Mouse (Mus musculus): Measurements from ENCODE around the gene Psmb1.
"Not testable (repeated sequence)": the region's sequence is repeated elsewhere in the genome, so short reads cannot be mapped to it uniquely, and the experiment has no call there.

Psmb1 gene

DNA sequence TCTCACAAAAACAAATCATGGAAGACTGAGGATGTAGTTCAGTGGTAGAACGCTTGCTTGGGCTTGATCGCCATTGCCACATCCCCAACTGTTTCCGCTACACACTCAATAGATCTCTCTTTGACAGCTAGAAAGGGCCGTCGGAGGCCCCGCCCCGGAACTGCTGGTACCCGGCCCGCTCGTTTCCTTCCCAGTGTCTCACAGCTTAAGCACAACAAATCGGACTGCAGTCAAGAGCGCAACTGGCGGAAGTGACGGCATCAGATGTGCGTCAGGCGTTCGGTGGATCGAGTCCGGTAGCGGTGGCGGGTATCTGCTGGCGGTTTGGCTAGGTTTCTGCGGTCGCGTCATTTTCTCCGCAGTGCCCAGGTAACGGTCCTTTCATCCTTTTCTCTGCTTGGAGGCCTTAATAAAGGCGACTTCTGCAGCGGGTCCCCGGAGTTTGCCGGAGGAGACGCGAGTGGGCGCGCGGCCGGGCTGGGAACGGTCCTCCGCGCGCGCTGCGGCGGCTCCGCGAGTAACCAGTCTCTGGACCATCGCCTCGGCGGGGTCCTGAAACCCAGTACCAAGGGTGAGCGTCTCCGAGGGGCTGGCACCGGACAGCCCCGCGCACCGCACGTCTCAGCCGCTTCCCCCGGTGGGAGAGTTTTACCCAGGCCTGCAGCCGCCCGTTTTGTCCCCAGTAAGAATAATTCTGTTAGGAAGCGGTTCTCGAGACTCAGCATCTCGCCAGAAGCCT lies at the start of gene Psmb1, which contains the start of gene Tbp:
Psmb1 (minus strand) TSS at position 96 of the 739 bp plus-strand sequence.
Tbp (plus strand) TSS at position 233 of the 739 bp plus-strand sequence.
- DNase-seq (ENCODE audit: low spot score in 2 of 2): peak; percentile 97 to 99

DNA sequence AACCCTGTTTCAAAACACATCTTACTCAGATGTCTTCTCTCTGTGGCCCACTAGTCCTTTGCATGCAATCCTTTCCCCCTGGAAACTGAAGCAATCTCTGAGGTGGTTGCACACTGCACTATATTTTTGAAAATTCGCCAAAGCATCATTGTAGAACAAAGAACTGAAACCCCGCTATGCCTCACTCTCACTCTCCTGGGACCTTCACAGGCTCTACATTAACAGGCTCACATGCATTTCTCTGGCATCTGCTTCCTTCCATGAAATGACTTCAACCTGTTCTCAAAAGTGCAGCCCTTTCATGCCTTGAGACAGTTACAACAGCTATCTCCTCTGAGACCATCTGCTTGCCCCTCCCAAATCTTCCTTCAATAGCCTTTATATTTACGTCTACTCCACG lies 46.9 kb upstream of the Psmb1 start:
- DNase-seq (ENCODE audit: low spot score in 2 of 2): no peak

DNA sequence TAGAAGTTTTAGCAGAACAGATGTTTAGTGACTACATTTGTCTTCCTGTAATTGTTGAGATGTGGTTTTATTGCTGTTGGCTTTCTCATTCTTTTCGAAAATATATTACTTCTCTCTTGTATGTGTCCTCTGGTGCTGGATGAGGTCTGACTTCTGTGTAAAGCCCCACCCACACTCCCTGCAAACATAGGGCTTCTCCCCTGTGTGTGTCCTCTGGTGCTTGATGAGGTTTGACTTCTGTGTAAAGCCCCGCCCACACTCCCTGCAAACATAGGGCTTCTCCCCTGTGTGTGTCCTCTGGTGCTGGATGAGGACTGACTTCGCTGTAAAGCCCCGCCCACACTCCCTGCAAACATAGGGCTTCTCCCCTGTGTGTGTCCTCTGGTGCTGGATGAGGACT lies 44.3 kb upstream of the Psmb1 start:
- DNase-seq (ENCODE audit: low spot score in 2 of 2): not testable (repeated sequence)

DNA sequence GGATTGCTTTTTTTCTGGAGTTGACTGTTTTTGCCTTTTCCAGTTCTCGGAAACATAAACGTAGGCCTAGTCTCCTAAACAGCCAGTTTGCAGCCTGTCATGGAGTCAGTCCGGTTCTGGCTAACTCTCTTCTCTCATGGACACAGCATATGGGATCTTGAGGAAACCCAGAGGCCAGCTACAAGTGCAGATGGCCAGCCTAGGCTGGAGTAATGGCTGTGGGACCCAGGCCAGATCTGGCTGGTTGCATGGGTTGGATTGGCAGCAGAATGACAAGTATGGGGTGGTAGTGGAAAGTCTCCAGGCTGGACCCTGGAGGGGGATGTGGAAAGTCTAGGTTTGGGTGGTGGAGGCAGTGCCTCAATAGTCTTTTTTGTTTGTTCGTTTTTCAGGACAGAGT lies 40.8 kb upstream of the Psmb1 start:
- DNase-seq (ENCODE audit: low spot score in 2 of 2): no peak

DNA sequence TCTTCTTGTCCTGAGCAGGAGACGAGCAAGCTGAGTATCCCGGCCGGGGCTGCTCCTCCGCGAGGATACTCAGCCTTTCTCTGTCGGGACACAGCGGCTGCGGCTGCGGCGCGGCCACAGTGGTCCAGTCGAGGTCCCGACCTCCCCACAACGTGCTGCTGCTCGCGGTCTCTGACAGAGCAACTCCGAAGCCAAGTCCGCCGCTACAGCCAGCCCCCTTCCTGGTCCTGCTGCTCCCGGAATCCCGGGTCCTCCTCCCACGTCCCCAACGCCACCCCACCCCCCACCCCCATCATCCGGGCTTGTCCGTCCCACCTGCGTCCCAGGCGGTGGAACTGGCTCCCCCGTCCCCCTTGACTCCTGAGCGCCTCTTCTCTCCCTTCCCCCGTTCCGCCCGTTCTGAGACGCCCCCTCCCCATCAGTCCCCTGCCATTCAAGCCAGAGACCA lies 36.9 kb upstream of the Psmb1 start:
- DNase-seq (ENCODE audit: low spot score in 2 of 2): no peak

DNA sequence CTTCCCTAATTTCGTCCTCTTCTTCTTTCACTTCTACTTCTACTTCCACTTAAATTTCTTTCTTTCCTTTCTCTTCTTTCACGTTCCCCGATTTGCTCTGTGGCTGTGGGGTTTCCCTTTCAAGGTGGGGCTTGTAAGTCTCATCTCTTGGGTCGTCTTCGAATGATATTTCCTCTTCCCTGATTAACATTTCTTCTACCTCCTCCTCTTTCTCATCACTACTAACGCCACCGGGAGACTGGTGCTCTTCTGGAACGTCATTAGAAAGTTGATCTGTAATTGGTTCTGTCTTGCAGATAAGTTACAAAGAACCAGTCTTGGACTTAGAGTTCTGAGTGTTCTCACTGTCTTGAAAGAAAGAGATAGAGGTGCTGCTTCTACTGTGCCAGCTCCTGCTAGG lies 36.4 kb upstream of the Psmb1 start:
- DNase-seq (ENCODE audit: low spot score in 2 of 2): no peak

DNA sequence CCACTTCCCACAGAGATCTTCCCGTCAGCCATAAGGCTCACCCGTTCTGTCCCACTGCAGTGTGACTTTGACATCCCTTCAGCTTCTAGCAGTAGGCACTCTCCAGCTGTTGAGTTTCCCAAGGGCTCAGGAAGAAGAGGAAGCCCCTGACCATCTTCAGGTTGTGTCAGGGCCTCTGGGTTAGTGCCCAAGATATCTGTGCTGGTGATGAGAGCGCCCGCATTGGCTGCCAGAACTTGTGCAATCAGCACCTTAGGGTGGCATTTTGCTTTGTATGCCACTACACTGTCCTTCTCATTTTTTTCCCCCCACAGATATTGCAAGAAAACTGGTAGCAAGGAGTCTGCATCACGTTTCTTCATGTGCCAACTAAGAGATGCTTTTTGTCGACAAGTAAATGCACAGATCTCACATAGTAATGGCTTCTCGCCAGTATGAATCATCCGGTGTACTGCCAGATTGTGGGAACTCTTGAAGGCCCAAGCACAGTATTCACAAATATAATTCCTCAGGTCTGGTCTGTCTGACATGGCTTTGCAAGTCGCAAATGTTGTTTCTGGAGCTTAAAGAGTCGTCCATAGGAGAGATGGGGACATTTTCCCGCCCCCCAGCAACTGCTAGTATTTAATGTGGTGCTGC lies 35.7 kb upstream of the Psmb1 start:
- peak; percentile 50 to 78 for DNase-seq (ENCODE audit: low spot score in 2 of 2)

DNA sequence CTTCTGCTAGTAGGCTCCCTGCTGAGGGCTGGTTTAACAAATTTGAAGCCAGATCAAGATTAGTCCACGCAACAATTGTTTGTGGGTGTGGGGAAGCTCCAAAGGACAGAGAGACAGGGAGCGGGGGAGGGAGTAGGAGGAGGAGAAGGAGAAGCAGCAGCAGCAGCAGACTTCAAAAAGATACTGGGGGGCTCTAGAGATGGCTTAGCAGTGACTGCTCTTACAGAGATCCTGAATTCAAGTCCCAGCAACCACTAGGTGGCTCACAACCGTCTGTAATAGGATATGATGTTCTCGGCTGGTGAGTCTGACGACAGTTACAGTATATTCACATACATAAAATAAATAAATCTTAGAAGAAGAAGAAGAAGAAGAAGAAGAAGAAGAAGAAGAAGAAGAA lies 30.6 kb upstream of the Psmb1 start:
- DNase-seq (ENCODE audit: low spot score in 2 of 2): peak in 1 of 2 experiments; percentile 62

DNA sequence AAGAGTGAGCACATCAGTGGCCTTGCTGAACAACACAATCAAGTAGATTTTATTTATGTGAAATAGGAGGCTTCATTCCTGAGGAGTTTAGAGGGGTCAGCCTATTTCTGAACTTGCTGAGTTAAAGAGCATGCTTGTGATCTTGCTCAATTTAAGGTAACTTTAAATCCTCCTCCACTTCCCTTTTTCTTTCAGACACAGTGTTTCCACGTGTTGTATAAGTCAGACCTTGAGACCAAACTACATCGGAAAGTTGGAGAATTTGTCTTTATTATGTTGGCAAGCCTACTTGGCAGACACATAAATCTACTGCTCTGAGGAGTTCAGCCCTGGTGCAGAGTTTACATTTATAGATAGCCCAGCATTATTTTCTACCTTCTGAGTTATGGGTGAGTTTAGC lies 29.3 kb upstream of the Psmb1 start:
- DNase-seq (ENCODE audit: low spot score in 2 of 2): no peak

DNA sequence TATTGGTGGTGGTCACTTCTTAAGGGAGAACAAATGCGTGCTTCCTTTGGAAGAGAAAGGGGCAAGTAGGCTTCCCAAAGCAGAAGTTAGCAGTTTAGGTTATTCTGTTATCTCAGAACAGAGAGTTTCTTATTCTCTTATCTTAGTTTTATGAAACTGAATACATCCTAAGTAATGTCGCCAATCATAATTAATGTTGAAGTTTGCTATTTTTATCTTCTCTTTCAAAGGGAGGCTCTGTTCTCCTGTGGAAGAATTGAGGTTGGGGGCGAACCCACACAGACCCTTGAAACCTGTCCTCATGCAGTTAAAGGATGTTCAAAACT lies 28.2 kb upstream of the Psmb1 start:
- DNase-seq (ENCODE audit: low spot score in 2 of 2): no peak

DNA sequence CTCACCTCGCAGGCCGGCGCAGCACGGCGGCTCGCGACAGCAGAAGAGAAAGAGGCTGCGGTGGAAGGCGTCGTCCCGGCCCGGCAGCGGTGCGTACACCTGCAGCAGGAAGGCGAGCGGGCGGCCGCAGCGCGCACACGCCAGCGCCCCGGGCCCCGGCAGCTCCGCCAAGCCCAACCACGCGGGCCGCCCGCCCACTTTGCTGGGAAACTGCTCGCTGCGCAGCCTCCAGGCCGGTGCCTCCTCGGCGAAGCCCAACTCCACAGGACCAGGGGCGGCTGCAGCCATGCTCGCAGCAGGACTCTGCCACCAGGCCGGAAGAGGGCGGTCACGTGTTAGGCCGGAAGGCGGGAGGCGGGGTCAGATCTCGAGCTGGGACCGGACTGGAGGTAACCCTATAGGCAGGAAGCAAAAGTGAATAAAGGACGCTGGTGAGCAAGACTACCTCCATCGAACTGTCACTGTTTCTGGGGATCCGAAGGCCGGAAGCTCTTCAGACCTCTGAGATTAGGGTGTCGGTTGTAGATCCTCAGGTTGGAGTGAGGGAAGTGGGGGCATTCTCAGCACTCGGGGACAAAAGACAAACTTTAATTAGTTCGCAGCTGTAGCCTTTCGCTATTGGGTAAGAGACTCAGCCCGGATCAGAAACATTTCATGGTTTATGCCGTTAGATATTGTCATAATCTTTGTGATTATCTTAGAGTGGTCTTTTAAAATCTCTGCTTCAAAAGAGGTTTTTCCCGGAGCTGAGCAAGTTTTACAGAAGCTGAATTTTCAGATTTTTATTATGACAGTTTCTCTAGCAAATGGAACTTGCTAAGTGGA lies 27.6 kb upstream of the Psmb1 start, which contains the start of gene Pdcd2:
Pdcd2 (minus strand) TSS at position 316 of the 825 bp plus-strand sequence.
- DNase-seq (ENCODE audit: low spot score in 2 of 2): peak; percentile 90 to 94

DNA sequence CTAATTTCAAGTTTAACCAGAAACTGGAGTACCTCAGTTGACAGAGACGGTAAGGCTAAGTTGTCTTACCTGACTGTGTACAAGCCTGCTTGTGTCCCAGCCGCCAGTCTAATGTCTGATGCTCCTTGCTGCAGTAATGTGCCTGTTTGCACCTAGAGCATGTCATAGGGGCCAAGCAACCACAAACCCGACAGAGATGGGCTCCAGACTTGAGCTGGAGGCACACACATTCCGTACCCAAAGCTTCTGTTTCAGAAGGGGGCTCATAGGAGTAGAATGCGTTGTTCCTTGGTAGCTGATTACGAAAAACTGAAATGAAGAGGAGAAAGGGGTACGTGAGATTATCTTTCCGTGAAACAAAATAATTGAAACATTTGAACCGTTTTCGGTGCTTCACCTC lies 26.8 kb upstream of the Psmb1 start:
- DNase-seq (ENCODE audit: low spot score in 2 of 2): no peak

DNA sequence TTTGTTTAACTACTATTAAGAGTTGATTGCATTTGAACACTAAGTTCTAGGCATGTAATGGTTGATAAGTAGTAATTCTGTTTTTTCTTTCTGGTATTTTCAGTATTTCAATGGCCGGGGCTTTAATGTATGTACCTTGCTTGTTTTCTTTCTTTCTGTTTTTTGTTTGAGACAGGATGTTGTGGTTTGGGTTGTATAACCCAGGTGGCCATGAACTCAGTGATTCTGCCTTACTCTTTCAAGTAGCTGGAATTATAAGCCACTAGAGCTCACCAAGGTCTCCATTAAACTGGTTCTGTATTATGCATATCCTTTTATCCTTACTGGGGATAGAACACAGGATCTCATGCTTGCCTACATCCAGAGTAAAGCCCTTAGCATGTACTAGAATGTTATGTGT lies 19.2 kb upstream of the Psmb1 start:
- DNase-seq (ENCODE audit: low spot score in 2 of 2): no peak

DNA sequence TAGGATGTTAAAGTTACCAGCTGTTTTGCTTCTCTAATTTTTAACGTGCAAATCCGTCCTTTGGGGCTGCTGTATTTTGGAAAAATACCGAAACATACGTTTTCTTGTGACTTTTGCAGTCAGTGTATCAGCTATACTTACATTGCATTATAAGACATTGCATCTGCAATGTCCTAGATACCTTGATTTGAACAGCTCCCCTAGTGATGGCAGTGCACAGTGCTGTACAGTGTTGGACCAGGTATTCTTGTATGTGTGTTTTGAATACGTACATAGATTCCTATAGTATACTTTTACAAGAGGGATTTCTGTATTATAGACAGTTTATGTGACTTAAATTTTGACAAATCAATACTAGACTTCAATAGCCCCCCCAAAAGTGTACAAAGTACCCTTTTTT lies 18.6 kb upstream of the Psmb1 start:
- no peak for DNase-seq (ENCODE audit: low spot score in 2 of 2)

DNA sequence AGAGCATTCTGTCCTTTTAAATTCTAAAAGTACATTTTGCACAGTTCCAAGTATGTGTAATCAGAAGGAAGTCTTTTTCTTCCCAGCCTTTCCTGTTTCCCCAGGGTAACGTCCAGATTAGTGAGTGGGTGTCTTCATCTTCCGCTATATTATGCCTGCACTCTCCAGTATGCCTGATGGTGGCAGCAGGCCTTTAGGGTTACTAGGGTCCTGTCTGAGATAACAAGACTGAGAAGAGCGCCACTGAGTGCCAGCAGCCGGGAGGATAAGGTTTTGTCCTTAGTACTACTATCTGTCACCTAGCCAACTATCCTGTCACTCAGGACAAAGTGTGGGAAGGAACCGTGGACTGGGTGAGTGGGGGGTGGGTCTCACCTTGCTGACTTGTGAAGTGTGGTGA lies 18.2 kb upstream of the Psmb1 start:
- no peak for DNase-seq (ENCODE audit: low spot score in 2 of 2)

DNA sequence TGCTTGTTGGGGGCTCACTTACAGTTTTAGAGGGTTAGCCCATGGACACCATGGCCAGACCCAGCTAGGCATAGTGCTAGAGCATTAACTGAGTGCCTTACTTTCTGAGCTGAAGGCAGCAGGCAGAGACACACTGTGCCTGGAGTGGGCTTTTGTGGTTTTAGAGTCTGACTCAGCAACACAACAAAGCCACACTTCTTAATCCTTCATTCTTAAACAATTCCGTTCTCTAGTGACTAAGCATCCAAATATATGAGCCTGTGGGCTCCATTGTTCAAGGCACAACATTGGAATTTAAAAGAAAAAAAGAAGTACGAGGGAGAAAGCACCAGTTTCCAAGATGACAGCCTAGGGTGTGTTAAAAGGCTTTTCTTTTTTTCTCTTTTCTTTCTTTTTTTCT lies 11.1 kb upstream of the Psmb1 start:
- DNase-seq (ENCODE audit: low spot score in 2 of 2): no peak

DNA sequence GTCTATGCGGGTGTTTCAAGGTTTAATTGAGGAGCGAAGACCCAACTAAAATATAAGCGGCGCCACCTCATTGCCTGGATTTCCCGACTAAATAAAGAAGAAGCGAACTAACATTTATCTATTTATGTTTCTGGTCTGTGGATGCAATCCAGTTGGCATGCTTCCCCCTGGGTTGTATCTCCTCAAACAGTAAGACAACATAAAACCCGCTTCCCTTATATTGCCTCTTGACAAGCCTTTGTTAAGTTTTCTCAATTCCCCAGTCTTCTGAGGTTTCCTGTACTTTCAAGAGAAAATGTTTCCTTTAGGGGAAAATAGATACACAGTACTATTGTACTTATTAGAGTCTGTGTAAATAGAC lies 818 bp downstream of the Psmb1 start:
- peak in 1 of 2 experiments; percentile 4 for DNase-seq (ENCODE audit: low spot score in 2 of 2)

DNA sequence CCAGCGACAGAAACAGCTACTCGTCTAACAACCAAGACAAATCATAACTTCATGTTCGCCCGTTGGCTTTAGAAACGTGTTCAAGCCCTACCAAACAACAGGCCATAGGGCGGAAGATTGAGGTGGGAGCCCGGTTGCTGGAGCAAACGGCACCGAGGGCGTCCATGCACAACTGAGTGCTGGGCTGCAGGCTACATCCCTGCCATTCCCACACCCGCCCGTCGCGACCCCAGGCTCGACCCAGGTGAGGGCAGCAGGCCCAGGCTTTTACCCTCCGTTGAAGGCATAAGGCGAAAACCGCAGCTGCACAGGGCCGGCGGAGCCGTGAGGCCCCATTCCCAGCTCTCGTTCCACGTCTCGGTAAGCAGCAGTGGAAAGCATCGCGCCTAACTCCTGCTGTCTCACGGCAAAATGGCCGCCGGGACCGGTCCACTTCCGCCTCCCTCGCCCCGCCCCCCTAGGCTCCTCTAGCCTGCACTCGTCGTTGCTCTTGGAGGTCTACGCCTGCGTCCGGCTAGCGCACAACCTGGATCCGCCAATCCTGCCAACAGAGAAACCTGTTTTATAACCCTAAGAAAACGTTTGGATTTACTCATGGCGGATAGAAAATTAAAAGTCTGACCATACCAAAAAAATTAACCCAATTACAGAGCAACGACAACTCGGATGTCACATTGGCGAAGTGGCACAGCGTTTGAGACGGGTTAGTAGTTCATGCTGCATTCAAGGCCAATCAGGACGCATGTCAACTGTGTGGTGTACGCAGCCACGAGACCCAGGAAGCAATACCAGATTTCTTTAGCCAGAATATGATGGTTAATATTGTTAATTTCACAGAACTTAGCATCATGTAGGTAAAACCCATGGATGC lies 1.4 kb downstream of the Psmb1 start:
- peak; percentile 95 for DNase-seq (ENCODE audit: low spot score in 2 of 2)

DNA sequence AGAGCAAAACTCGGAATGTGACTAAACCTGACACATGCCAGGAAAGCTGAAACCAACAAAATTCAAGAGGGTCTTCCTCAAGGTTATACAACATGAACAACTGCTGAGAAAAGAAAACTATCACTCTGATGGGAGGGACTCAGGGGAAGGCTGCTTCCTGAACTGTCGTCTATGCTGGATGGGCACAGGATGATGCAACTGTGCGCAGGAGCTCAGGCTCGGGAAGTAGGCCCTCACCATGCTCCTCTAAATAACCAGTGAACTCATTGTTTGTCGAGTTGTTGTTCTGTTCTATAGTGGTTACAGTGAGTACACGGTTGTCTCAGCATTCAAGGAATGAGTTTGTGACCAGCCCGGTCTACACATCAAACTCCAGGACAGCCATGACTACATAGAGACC lies 9.0 kb downstream of the Psmb1 start:
- no peak for DNase-seq (ENCODE audit: low spot score in 2 of 2)

DNA sequence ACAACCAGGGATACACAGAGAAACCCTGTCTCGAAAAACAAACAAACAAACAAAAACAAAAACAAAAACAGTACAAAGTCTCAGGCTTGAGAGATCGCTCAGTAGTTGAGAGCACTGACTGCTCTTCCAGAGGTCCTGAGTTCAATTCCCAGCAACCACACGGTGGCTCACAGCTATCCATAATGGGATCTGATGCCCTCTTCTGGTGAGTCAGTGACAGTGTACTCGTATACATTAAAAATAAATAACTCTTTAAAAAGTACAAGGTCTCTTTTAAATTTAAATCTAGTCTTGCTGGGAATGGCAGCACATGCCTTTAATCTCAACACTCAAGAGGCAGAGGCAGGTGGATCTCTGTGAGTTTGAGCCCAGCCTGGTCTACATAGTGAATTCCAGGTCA lies 26.9 kb downstream of the Psmb1 start:
- DNase-seq (ENCODE audit: low spot score in 2 of 2): no peak

DNA sequence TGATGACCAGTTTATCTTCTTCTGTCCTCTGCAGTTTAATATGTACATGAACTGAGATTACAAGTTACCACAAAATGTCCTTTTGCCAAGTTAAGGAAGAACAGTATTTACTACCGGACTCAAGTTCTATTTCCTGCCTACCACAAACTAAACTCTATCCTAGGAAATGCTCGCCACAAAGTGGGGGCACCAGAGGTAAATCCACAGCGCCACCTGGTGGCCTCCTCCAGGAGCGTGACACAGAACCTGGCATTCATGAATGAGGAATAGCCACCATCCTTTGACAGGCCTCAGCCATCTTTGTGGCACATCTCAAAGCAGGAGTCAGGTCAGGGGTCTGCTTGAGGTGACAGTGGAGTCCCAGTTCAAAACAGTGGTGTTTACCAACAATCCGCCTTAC lies 31.9 kb downstream of the Psmb1 start:
- peak; percentile 55 to 58 for DNase-seq (ENCODE audit: low spot score in 2 of 2)

Data from frontal cortex, postnatal 36 days (tissue).